Mouse (Mus musculus) mesoderm, embryonic 11.5 days (tissue): ENCODE data around the gene Rnf32.
A peak's percentile ranks its signal among the peaks of the same experiment; 100 is the strongest.

ENCODE experiments used
- DNase-seq: peaks from one replicate; pipeline ENCODE4 v3.0.0-alpha.2; 2012; ENCODE audit warnings: low read depth, low spot score

Gene Rnf32

GRCm38 (mm10) chr5:29273426-29273825 lies 77.6 kb downstream of the Rnf32 start:
- DNase-seq, result no peak

GRCm38 (mm10) chr5:29274746-29275145 lies 79.0 kb downstream of the Rnf32 start:
- DNase-seq, result peak; percentile 12
